Mouse (Mus musculus) liver (tissue): ENCODE results near the gene Mpo.

Source experiments
- DNase-seq: peaks from one replicate; pipeline ENCODE4 v3.0.0-alpha.2; 2020; ENCODE audit warnings: mixed read lengths

The Mpo gene

DNA sequence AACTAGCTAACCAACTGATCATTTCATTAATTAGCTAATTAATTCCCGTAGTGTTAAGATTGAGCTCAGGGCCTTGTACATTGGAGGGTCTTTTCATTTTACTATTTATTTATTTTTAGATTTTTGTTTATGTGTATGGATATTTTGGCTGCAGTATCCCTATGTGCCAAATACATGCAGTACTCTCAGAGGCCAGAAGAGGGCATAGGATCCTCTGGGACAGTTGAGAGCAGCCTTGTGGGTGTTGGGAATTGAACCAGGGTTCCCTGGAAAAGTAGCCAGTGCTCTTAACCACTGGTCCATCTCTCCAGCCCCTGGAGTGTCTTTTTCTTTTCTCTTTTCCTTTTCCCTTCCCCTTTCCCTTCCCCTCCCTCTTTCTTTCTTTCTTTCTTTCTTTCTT, 12.1 kb downstream of the Mpo start:
- peak; percentile 38 for DNase-seq

DNA sequence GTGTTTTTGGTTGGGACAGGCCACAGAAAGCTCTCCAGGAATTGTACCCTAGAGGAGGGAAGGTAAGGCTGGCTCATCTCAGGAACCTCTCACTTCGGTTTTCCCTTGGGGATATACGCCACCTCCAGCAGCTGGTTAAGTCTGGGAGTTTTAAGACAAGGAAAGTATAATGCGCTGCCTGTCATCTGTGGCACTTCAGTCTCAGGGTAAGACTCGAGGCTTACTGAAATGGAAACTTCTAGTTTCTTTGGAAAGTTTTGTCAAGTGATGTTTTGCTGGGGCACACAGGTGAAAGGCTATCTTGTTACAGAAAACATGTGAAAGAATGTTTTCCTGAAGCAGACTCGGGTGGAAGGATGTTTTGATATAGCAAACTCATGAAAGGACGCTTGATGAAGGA, 14.1 kb downstream of the Mpo start:
- no peak for DNase-seq

DNA sequence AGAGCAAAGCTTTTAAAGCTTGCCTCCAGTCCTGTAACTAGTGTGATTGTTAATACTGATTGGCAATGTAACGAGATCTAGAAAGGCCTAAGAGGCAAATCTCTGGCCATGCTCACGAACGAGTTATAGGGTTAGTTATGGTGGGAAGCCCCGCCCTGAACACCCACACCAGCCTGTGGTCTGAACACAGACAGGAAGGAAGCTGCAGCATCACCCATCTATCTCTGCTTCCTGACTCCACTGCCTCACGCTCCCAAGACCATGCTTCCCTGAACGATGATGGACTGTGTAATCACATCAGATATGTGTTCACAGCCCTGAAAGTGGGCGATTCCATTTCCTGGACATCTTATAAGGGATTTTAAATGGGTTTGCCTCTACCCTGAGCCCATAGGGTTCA, 14.9 kb downstream of the Mpo start:
- DNase-seq: no peak

DNA sequence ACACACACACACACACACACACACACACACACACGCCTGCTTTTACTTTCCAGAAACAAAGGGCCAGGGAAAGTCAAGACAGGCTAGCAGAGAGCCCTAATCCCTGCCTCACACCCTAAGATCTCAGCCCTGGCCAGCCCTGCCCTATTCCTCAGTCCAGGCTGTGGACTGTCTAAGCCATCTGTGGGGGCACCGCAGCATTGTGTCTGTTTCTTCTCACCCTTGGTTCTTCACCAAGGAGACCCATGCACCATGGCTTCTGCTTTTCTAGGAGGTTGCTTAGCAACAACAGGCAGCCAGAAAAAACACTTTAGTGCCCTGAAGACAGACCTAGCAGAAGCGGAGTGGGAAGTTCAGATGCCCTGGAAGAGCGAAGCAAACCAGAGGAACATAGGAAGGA, 18.0 kb downstream of the Mpo start:
- no peak for DNase-seq

DNA sequence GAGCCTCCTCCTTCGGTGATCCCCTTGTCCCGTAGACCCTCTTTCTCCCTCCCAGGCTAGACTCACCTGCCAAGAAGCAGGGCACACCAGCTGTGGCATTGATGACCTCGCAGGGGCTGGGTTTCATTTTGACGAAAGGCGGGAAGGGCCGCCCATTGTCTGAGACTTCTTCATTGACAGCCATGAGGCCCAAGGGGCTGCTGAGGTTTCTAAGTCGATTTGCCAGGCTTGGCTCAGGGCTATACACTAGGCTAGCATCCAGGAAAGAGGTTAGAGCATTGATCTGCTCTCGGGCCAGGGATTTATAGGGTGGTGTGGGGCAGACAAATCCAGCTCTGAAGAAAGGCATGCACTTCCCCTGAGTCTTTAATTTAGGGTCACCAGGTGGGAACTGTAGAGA, 21.4 kb downstream of the Mpo start:
- DNase-seq: no peak

DNA sequence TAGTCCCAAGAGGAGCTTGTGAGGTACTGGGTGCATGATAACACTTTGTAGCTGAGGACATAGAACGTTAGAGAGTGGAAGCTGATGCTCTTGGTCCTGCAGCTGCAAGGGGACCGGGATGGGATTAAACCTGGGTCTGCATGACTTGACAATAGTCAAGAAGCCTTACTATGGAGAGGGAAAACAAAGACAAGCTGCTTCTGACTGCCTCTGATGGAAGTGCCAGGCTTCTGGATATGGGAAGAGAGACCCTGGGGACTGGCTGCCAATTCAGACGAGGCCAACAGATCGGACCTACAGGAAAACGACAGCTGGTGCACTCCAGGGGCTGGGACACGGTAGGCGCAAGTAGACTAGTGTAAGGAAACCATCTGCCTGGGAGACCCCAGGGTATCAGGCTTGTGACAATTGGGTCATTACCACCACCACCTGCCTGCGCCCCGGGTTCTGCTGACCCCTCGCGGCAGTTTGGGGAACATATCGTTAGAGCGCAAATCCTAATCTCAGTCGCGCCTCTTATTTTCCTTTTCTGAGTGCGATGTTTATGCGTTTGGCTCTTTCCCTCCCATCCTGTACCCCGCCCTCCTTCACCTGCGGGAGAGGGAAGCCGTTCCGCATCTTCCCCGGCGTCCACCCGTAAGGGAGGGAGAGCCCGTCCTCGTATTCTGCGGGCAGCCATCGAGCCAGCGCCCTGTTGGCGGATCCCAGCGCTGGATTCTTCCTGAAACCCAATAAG, 23.5 kb downstream of the Mpo start:
- no peak for DNase-seq

DNA sequence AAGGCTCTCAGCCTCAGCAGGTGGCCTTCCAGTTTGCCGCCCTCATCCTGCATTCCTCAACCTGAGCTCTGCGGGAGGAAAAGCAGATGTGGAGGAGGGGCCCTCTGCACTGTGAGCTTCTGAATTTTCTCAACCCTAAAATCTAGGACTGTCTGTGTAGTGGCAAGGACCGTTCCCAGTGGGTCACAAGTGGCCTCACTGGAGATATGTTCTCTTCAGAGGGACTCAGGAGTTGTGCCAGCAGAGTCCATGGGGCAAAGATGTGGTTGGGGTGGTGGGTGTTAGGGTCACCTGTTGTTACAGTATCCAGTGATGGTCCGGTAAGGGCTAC, 24.0 kb downstream of the Mpo start:
- no peak for DNase-seq

DNA sequence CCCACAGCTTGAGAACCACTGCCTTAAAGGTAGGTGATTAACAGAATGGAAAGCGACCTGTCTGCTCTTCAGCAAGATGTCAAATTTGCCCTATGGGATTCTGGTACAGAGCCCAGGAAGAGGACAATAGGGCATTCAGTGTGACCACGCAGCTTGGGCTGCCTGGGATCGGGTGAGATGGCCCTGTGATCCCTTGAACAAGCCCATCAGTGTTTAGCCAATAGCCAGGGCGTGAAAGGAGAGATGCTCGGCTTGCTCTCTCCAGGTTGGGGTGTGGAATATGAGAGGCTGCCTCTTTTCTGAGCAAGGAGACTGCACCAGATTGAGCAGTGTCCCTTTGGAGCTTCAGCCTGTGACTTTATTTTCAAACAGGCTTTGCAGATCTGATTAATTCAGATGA, 28.1 kb downstream of the Mpo start:
- DNase-seq: no peak

DNA sequence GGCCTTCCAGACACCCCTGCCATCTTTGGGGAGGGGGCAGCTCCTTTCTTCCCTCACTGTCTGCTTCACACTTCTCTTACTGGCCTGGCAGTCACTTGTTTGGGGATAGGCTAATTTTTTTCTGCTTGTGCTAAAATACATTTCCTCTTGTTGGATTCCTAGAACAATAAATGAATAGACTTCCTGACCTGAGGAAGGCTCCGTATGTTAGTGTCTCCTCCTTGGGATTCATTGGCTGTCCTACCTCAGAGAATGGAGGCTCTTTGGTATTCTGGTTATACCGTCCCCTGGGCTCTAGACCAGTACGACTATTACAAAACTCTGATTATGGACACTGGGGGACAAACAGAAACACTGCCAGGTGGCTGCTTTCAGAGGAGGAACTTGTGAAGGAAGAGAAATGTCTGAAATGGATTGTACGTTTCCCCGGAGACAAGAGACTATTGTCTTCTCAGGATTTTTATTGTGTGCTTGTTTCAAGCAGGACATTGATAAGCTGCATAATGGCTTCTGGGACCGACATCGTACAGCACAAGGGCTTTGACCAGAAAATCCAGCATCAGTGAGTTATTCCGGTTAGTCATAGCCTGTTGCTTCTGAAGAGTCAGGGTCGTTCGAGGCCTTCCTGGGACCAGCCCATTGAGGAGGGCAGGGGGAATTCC, 35.0 kb downstream of the Mpo start, which contains the start of gene Lpo:
Gene Lpo (minus strand): TSS at position 51 of the 662 bp plus-strand sequence.
- DNase-seq: no peak

DNA sequence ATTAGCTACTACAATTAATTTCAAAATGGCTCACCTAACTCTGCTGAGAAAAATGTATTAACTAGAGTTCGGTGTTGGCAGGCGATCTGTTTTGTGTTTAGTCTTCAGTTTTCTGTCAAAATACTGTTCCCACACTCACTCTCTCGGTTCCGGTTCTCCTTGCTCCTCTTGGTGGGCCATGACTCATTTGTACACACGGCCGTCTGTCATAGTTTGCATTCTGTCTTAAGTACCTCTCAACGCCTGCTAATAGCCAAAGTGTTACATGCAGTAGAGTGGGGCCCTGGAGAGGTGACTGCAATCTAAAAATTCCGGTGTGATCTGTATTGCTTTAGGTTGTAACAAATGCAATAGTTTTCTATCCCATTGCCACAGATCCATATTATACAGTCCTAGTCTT, 47.3 kb downstream of the Mpo start:
- no peak for DNase-seq

DNA sequence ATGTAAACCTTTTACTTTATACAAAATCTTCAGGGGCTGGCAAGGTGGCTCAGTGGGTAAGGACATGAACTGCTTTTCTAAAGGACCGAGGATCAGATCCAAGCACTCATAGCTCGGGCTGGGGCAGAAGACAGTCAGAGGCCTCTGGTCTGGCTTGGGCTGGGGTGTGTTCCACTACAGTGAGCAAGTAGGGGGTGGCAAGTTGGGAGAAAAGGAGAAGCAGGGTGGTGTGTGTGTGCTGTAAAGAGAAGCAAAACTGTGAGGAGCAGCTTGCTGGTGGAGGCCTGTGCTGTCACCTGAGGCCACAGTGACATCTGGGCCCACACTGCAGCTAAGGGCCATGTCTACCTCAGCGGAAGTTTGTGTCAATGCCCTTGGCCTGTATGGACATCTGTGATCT, 48.1 kb downstream of the Mpo start:
- DNase-seq: no peak

DNA sequence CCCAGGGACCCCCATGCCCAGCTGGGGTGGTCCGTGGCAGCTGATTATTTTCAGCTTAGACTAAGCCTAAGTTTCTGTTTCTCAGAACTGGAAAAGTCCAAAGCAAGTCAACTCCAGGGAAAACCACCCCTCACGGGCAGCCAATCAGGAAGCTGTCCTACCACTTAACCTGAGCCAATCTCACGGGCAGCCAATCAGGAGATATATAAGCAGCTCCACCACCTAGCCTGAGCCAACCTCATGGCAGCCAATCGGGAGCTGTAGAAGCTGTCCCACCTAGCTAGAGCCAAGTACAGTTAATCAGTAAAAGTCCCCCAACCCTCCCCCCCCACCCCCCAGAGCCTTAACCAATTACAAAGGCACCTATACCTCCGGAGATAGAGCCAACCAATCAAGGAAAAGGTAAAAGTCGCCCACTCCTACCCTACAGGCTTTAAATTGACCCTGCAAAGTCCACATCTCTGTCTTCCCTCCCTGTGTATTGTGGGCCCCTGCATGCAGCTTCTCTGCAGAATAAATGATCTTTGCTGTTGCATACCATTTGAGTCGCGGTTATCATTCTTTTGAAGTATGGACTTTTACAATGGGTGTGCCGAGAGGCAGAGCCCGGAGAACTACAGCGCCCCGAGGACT, 53.7 kb downstream of the Mpo start:
- DNase-seq: no peak

DNA sequence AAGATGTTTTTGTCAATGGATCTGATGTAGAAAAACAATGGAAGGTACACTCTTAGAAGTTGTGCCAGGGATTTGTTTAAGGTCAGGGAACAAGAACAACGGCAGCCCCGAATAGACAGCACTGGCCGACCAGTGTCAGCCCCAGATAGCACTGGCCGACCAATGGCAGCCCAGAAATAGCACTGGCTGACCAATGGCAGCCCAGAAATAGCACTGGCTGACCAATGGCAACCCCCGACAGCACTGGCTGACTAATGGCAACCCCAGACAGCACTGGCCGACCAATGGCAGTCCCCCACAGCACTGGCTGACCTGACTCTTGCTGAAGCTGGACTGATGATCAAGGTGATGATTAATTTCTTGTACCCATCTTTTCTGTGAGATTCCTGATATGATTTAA, 54.5 kb downstream of the Mpo start:
- DNase-seq: no peak

DNA sequence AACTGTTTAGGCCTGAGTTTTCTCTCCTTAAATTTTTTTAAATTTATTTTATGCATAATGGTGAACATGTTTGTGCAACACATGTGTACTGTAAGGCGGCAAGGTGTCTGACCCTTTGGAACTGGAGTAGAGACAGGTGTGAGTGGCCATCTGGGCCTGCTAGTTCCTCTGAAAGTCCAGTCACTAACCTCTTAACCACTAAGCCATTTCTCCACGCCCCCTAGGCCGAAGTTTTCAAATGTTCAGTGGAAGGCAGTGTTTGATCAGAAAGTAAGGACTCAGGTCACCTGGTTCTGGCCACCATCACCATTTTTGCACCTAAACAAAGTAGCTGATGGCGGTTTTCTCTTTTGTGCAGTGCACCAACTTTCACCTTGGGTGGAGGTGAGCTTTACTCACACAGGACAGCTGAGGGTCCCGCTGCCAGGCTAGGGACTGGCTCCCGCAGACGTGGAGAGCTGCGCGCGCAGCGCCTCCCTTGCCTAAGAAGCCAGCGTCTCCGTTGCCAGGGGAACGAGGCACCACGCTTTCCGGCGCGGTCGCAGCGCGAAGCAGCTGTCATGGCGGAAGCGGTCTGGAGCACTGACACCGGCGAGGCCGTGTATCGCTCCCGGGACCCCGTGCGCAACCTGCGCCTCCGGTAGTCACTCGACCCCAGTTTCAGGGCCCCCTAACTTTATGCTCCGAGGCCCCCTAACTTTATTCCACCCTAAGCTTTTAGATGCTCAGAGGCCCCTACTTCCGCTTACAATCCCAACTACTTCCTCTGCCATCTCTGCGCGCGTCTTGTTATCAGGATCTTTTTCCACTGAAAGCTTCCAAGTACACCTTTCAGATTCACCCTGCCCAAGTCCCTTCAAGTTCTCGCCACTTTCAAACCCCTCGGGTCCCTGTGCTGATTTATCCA, 59.6 kb downstream of the Mpo start, which contains the start of gene Mks1:
Gene Mks1 (plus strand): TSS at position 526 of the 907 bp plus-strand sequence.
- peak; percentile 89 for DNase-seq

DNA sequence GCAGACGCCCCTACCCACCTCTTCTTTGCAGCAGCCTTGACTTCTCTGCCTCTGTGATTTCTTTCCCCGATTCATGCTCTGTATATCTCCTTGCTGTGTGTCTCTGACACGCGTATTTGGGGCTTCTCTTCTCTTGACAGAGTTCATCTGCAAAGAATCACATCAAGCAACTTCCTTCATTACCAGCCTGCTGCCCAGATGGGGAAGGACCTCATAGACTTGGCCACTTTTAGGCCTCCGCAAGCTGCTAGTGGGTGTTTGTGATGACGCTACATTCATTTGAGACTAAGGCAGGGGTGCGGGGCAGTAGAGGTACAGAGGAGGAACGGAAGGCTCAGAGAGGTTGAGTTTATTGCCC, 60.2 kb downstream of the Mpo start:
- no peak for DNase-seq
